Mouse (Mus musculus) layer of hippocampus, adult 2 months (tissue): ENCODE results near the gene Eif4h. TPM values are rescaled to one million over a fixed set of nuclear protein-coding genes. Genes with fewer than 3 reads are reported as not detected.

Experiments
- DNase-seq, 2 experiments: peaks; one replicate each; pipeline ENCODE4 v3.0.0; 2022; ENCODE audit warnings: low spot score in 2 of 2
- H3K27ac ChIP-seq: fragments of 200-600 bp; 2 replicates; pipeline ENCODE4 v1.8.1; 2022
- H3K4me3 ChIP-seq: fragments of 200-600 bp; 2 replicates; pipeline ENCODE4 v1.8.1; 2022; ENCODE audit warnings: mild to moderate bottlenecking
- CTCF ChIP-seq: fragments of 200-600 bp; conservative IDR thresholded peaks from 2 replicates; pipeline ENCODE4 v1.8.1; 2022; ENCODE audit warnings: antibody characterized with exemption, mild to moderate bottlenecking, moderate library complexity
- total RNA-seq, 2 experiments: library from RNA; stranded (reverse); gene quantifications; 2 replicates each; pipeline ENCODE4 v1.2.3; 2021

Gene Eif4h
- total RNA-seq, 2 experiments from 2014 or later, result 298 to 323 TPM

DNA sequence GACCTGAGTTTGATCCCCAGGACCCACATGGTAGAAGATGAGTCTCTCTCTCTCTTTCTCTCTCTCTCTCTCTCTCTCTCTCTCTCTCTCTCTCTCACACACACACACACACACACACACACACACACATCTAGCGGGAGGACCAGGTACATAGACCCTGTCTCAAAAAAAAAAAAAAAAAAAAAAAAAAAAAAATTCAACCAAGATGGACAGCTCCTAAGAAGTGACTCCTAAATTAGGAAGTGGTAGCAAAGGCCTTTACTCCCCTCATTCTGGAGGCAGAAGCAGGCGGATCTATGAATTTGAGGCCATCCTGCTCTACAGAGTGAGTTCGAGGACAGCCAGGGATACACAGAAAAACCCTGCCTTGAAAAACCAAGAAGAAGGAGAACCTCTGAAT is 1.1 kb upstream of the Eif4h start:
- no peak for DNase-seq
- Histone ChIP-seq H3K27ac (no peak overlapping the region), H3K4me3 (no peak overlapping the region)
- TF ChIP-seq CTCF, result no peak

DNA sequence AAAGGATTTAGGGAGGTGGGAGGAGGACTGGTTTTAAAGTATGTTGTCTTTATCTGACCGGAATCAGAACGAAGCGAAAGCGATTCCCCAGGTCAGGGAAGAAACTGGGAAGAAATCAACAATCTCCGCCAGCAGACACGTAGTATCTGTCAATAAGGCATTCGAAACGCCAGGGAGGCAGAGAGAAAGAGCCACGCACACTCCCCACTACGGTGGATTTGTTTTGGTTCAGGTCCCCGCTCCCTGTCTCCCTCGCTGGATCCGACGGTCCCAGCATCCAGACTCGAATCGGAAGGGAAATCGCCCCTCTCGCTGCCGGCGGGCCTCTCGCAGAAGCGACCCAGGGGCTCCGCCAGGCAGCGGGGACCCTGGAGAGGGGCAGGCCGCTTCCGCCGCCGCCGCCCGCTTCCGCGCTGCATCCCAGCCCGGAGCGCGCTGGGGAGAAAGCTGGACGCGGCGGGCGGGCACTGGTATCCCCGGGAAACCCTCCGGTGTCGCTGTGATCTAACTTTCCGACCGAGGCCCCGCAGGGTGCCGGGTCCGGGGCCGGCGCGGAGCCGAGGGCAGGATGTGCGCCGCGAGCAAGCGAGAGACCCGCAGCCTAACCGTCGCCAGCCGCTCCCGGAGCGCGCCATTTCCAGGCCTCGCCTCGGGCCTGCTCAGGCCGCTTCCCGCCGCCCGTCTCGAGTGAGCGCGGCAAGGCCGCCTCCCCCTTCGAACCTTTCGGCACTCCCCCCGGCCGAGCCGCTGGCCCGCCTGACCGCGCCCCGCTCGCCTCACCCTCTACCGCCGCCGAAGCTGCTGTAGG is 625 bp downstream of the Eif4h start:
- TF ChIP-seq CTCF, result peak; percentile 8; the same call in 1 of the 2 replicates
- peak overlapping the region; percentile 98 for H3K27ac ChIP-seq
- peak overlapping the region; percentile 77 for H3K4me3 ChIP-seq
- DNase-seq, result peak in 1 of 2 experiments; percentile 31

DNA sequence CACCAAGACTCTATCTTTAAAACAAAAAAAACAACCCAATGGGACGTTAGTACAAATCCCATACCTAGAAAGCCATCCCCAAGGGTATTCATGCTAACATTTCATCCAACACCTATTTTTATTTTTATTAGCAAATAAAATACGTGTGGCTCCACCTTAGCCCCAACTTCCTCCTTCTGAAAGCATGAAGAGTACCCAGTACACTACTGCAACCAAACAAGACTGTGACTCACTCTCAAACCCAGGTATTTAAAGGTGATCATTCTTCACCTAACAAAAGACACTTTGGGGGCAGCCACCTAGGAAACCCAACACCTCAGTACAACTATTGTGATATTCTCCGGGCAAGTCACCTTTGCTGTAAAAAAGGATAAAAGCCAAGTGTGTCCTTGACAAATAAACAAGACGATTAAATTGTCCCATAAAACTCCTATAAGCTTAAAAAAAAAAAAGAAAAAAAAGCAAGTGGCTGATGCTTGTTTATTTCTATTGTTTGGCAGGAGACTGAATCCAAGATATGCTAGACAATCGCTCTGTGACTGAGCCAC is 1.4 kb downstream of the Eif4h start:
- no peak for DNase-seq
- no peak for TF ChIP-seq CTCF
- peak overlapping the region; percentile 77 for H3K4me3 ChIP-seq
- peak overlapping the region; percentile 98 for H3K27ac ChIP-seq

DNA sequence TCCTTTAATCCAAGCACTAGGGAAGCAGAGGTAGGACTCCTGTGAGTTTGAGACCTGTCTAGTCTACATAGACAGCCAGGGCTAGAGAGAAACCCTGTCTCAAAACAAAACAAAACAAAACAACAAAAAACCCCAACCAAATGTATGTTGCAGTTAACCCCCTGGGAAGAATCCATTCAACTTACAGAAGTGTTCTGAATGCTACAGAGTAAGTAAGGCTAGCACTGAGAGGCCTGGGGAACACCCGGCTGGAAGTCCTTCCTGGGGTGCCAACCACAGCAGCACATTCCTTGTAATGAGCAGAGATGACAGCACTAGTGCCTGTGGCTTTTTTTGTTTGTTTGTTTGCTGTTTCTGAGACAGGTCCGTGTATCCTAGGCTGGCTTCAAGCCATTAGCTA is 6.4 kb downstream of the Eif4h start:
- H3K27ac ChIP-seq, result no peak overlapping the region
- DNase-seq, result no peak
- TF ChIP-seq CTCF, result no peak
- no peak overlapping the region for H3K4me3 ChIP-seq

DNA sequence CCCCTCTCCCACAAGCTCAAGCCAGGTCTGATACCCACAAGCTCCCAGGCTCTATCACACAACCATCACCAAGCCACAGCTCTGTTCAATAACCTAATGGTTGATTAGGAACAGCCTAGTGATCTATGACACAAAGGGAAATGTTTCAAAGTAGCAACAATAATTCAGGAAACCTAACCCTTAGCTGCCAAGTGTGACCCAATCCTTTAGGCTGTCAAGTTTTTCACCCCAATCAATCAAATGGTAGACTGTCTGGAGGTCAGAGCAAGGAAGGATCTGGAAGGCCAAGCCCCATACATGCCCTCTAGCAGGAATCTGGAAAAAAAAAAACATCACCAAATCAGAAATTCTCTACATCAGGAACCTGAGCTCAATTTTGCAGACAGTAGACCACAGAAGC is 8.5 kb downstream of the Eif4h start:
- no peak for TF ChIP-seq CTCF
- H3K27ac ChIP-seq, result no peak overlapping the region
- H3K4me3 ChIP-seq, result no peak overlapping the region
- no peak for DNase-seq

DNA sequence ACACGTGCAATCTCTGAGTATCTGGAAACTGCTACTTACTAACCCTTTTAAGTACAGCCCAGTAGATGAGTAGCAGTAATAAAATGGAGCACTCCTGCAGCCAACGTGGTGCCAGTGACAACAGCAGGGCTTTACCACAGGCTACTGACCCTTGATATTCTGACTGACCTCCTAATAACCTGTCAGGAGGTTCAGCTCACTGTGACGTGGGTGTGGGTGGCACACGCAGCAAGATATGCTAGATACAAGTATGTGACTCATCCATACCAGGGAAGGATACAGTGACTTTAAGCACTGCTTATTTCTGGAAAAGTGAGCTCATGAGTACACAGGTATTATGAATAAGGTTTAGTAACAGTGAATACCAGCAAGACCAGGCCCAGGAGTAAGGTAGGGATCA is 9.8 kb downstream of the Eif4h start:
- H3K4me3 ChIP-seq, result no peak overlapping the region
- TF ChIP-seq CTCF, result no peak
- DNase-seq, result no peak
- H3K27ac ChIP-seq, result no peak overlapping the region

DNA sequence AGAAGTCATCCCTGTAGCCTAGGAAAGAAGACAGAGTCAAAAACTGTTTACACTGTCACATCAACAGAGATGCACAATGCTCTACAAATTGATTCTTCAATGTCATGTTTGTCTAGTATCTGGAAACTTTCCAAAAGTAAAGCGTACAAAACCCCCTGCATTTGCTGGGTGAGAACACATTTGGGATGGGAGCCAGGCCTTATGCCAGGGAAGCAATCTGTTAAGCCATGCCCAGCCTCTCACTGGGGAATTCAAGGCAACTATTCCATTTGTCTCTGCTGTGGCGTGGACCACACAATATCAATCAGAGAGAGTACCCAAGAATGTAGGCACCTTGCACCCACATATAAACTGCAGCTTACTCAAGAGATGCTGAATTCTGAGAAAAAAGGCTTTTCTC is 17.2 kb downstream of the Eif4h start:
- H3K27ac ChIP-seq, result peak overlapping the region; percentile 58
- no peak overlapping the region for H3K4me3 ChIP-seq
- TF ChIP-seq CTCF, result no peak
- DNase-seq, result peak; percentile 80 to 85

DNA sequence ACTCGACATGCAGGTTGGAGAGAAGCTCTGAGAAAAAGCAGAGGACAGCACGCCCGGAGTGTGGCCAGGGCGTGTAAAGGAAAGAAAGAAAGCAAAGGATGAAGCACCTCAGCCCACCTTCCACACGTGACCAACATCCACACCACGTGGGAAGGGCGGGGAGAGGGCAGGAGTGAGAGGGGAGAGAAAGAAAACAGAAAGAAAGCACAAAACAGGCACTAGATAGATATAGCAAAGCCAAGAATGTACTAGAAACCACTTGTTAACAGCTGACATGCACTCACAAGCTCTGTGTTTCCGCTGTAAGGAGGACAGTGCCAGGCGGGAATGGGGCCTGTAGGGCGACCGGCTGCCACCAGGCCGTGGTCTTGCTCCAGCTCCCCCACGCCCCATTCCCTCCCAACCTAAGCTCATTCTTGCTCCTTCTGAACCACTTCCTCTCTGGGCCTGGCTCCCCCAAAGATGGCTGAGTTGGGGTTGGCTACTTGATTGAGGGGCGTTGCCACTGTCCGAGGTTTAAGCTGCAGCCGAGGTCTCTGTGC is 18.1 kb downstream of the Eif4h start:
- peak overlapping the region; percentile 58 for H3K27ac ChIP-seq
- TF ChIP-seq CTCF, result no peak

DNA sequence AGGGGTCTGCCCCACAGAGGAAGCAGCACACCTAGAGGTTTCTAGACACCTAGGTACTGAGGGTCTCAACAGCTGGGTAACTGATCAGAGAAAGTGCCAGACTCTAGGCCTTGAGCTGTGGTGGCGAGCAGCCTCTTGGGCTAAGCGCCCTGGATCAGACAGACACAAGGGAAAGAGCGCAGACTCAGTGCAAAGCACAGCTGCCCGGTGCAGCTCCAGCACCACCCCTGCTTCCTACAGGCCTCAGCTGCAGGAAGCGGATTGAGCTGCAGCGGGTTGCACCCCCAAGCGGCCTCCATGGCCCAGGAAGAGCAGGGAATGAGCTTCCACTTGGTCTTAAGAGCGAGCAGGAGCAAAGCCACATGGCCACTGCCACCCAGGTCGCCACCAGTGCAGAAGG is 18.8 kb downstream of the Eif4h start:
- TF ChIP-seq CTCF, result 0 out of 2 replicates have a peak, but pooled peaks have one; percentile 3
- DNase-seq, result no peak
- no peak overlapping the region for H3K4me3 ChIP-seq
- peak overlapping the region; percentile 58 for H3K27ac ChIP-seq

More for the DNA sequence above, 18.1 kb downstream of the Eif4h start:
- DNase-seq, result no peak
- no peak overlapping the region; the same call in 1 of the 2 replicates for H3K4me3 ChIP-seq

DNA sequence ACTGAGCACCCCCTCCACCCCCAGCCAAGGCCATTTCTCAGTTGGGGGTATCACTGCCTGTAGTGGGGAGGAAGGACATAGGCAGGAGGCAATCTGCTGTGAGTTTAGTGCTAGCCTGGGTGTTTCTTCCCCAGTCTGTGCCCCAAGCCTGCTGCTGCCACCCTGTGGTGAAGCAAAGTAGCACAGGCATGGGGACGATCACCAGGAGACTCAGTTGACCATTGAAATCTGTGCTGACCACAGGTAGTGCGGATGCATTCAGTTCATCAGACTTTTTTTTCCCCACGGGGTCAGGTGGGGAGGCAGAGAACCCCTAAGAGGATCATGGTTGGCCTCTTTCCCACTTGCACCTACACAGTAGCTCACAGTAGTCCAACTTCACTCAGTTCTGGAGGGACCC is 22.2 kb downstream of the Eif4h start:
- peak overlapping the region; percentile 49 for H3K27ac ChIP-seq
- peak; percentile 52 to 75 for DNase-seq
- no peak overlapping the region for H3K4me3 ChIP-seq
- TF ChIP-seq CTCF, result peak; percentile 92

DNA sequence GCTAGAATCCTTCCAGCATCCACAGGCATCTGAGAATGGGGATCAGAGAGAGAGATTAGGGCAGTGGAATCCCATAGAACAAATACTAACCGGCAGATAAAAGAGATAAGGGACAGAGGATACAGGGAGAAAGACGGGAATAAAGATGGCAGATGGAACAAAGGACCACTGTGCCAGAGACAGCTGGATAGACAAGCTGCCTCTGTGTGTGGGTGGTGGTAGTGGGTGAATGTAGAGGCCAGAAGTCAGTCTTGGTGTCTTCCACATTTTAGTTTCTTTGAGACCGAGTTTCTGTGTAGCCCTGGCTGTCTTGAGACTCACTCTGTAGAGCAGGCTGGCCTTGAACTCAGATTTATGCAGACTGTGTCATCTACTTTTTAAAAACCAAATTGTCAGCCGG is 23.5 kb downstream of the Eif4h start:
- no peak for TF ChIP-seq CTCF
- H3K27ac ChIP-seq, result peak overlapping the region; percentile 44
- H3K4me3 ChIP-seq, result no peak overlapping the region
- DNase-seq, result no peak

DNA sequence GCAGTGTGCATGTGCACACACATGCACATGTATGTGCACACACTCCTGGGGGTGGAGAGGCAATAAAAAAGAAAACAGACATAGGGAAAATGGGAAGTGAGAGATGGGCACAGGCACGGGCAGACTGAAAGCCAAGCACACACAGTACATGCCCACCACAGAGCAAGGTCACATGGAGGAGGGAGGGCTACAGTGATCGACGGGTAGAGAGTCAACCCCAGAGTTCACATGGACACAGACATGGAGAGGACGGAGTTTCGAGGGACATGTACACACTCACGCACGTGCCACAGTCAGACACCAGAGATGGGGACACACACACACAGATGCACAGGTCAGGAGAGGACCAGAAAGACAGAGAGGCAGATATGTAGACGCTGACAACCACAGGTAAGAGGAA is 23.9 kb downstream of the Eif4h start:
- Histone ChIP-seq H3K27ac (peak overlapping the region; percentile 44), H3K4me3 (no peak overlapping the region)
- no peak for DNase-seq
- no peak for TF ChIP-seq CTCF

DNA sequence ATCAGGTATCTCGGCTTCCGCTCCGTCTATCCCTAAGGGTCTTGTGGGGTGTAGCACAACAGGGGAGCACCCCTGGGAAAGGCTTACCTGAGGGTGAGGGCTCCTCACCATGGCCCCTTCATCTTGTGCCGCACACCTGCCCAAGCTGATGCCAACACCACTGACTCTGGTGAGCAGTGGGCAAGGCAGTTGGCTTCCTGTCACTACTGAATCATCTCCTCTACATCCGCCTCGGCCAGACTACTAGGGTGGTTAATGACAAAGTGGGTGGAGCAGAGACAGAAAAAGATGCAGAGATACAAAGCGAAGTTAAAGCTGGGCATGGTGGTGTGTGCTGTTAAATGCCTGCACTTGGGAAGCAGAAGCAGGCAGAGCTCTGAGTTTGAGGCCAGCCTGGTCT is 24.5 kb downstream of the Eif4h start, which contains the start of gene Lat2:
Lat2 (minus strand) TSS at position 224 of the 400 bp plus-strand sequence.
- no peak for DNase-seq
- H3K27ac ChIP-seq, result peak within 1 kb of the TSS; percentile 44
- TF ChIP-seq CTCF, result no peak

More for the DNA sequence above, 24.5 kb downstream of the Eif4h start, which contains the start of gene Lat2:
- H3K4me3 ChIP-seq, result no peak within 1 kb of the TSS
